Mouse (Mus musculus): ENCODE results near the gene Chchd1.
A peak's percentile ranks its signal among the peaks of the same experiment; 100 is the strongest.

- TF ChIP-seq ZC3H11A (IDR thresholded peaks at IDR 0.05; ENCODE audit: borderline replicate concordance, low read depth, low read length), result no peak
- peak; percentile 72 for TF ChIP-seq MAFK (IDR thresholded peaks at IDR 0.05; ENCODE audit: insufficient read depth, low read depth, low read length)
Observed at GRCm38 (mm10) chr14:20681742-20682141, 21.1 kb upstream of the Chchd1 start.

Data from ES-E14 (cell line).